Mouse (Mus musculus) ES-E14 (cell line): ENCODE results near the gene Sypl2. TPM values are rescaled to one million over a fixed set of nuclear protein-coding genes. Genes with fewer than 3 reads are reported as not detected.
"Not testable (repeated sequence)": the region's sequence is repeated elsewhere in the genome, so short reads cannot be mapped to it uniquely, and the experiment has no call there.

Experiments
- DNase-seq: peaks from one replicate; pipeline ENCODE4 v3.0.0-alpha.2; 2013; ENCODE audit warnings: low read depth, low spot score
- H3K27ac ChIP-seq: 2 replicates; pipeline ENCODE4 v1.5.1; 2012; ENCODE audit warnings: low read depth, mild to moderate bottlenecking, low read length, moderate library complexity, mixed read lengths; ENCODE audit not compliant: poor library complexity, insufficient read depth, severe bottlenecking
- H3K36me3 ChIP-seq: 2 replicates; pipeline ENCODE4 v1.6.1; 2012; ENCODE audit warnings: mild to moderate bottlenecking, low read length, moderate library complexity, mixed read lengths; ENCODE audit not compliant: control insufficient read depth, poor library complexity, insufficient read depth, severe bottlenecking
- H3K4me1 ChIP-seq, 2 experiments: fragments of 150-350 bp in 1 of 2; sonication (generic) in 1 of 2; 2 replicates each; pipeline ENCODE4 v1.6.1; 2012; ENCODE audit warnings: low read length in 2 of 2, mild to moderate bottlenecking in 1 of 2, mixed read lengths in 1 of 2; ENCODE audit not compliant: control insufficient read depth in 2 of 2, insufficient read depth in 2 of 2, poor library complexity in 1 of 2
- H3K4me3 ChIP-seq, 2 experiments: fragments of 150-350 bp in 1 of 2; sonication (generic) in 1 of 2; 2 replicates each; pipeline ENCODE4 v1.5.1; 2012; ENCODE audit warnings: low read length in 2 of 2, low read depth in 1 of 2, mild to moderate bottlenecking in 1 of 2, mixed read lengths in 1 of 2; ENCODE audit not compliant: insufficient read depth in 1 of 2, poor library complexity in 1 of 2, severe bottlenecking in 1 of 2
- H3K9ac ChIP-seq: 2 replicates; pipeline ENCODE4 v1.6.1; 2012; ENCODE audit warnings: low read depth, mild to moderate bottlenecking, low read length, mixed read lengths; ENCODE audit not compliant: poor library complexity, insufficient read depth, severe bottlenecking
- H3K9me3 ChIP-seq: fragments of 150-350 bp; sonication (generic); 2 replicates; pipeline ENCODE4 v1.6.1; 2012; ENCODE audit warnings: low read depth, mild to moderate bottlenecking, low read length; ENCODE audit not compliant: control insufficient read depth, insufficient read depth
- CHD2 ChIP-seq: IDR thresholded peaks from 2 replicates; pipeline ENCODE4 v1.6.1; 2014; ENCODE audit warnings: mild to moderate bottlenecking, low read depth, low read length, inconsistent platforms
- HCFC1 ChIP-seq: IDR thresholded peaks from 2 replicates; pipeline ENCODE4 v1.6.1; 2012; ENCODE audit warnings: low read length, inconsistent platforms, borderline replicate concordance; ENCODE audit not compliant: insufficient read depth
- MAFK ChIP-seq: IDR thresholded peaks from 2 replicates; pipeline ENCODE4 v1.6.1; 2014; ENCODE audit warnings: mild to moderate bottlenecking, low read depth, low read length, inconsistent platforms; ENCODE audit not compliant: insufficient read depth
- ZC3H11A ChIP-seq: IDR thresholded peaks from 2 replicates; pipeline ENCODE4 v1.6.1; 2012; ENCODE audit warnings: low read depth, mild to moderate bottlenecking, inconsistent platforms, low read length, borderline replicate concordance
- ZNF384 ChIP-seq: IDR thresholded peaks from 2 replicates; pipeline ENCODE4 v1.6.1; 2012; ENCODE audit warnings: low read depth, low read length, inconsistent platforms
- in situ Hi-C, 2 experiments: fragments of 600-800 bp; cut with MboI; formaldehyde crosslinking; loops; one replicate each; pipeline ENCODE4 v1.15.1; 2025; ENCODE audit warnings: low sequenced_read_pairs in 2 of 2, inconsistent platforms in 1 of 2; ENCODE audit not compliant: unreplicated experiment in 2 of 2
- total RNA-seq: library from RNA; depleted of rRNA; stranded (reverse); fragments of 300-350 nt; gene quantifications from 2 replicates; pipeline ENCODE4 v1.2.3, GENCODE M21; 2012

The Sypl2 gene
- total RNA-seq, 1 experiment = 0.62 TPM

DNA sequence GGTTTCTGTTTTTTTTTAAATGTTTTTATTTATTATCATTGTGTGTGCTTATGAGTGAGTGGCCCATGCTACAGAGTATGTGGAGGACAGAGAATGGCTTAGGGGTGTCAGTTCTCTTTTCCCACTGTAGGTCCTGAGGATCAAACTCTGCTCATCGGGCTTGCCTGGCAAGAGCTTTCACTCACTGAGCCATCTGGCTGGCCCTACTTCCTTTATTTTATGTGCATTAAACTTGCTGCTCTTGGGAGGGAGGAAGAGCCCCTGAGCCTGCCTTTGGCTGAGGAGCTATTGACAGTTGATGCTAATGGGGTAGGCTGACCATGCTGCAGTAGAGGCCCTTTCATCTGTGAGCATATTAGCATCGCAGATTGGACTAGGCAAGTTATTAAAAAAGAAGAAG, 20.4 kb upstream of the Sypl2 start:
- in situ Hi-C loops = no loop called here
- Histone ChIP-seq H3K4me1 (no peaks in the 10 kb centered on the region), H3K36me3 (no peaks in the 10 kb centered on the region), H3K9ac (no peak overlapping the region), H3K9me3 (no peaks in the 10 kb centered on the region), H3K27ac (peak overlapping the region; percentile 31; the same call in 1 of the 2 replicates), H3K4me3 (no peak overlapping the region)
- no peak for DNase-seq
- TF ChIP-seq MAFK (no peak), CHD2 (no peak), HCFC1 (no peak), ZNF384 (no peak), ZC3H11A (no peak)

DNA sequence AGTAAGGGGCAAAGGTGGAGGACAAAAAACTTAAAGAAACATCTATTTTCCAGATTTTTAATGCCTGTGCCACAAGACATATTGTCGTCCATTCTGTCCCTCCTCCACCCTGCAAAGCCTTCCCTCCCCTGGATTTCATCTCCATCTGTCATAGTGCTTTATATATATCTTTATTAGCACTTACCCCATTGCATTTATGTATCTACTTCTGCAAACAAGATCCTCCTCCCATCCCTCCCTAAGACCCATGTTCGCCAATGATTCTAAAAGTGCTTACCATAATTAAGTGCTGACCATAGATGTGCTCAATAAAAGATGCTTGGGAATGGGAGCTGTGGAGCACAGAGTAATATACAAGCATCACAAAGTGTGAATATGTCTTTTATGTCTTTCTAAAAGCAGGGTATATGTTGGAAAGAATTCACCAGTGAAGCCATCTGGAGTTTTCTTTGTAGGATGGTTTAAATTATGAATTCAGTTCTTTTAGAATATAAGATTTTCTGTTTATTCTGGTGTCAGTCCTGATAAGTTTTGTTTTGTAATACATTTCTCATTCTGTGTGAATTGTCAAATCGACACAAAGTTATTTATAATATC, 14.9 kb upstream of the Sypl2 start:
- Histone ChIP-seq H3K27ac (no peak overlapping the region), H3K9me3 (no peaks in the 10 kb centered on the region), H3K4me3 (no peak overlapping the region), H3K9ac (no peak overlapping the region), H3K4me1 (peaks cover 0 to 3% of the 10 kb centered on the region in 2 experiments; a peak in 1 of 4 replicates), H3K36me3 (no peaks in the 10 kb centered on the region)
- in situ Hi-C loops = no loop called here
- no peak for TF ChIP-seq MAFK
- no peak for TF ChIP-seq HCFC1
- TF ChIP-seq ZNF384 = no peak
- TF ChIP-seq CHD2 = no peak
- no peak for TF ChIP-seq ZC3H11A
- no peak for DNase-seq

DNA sequence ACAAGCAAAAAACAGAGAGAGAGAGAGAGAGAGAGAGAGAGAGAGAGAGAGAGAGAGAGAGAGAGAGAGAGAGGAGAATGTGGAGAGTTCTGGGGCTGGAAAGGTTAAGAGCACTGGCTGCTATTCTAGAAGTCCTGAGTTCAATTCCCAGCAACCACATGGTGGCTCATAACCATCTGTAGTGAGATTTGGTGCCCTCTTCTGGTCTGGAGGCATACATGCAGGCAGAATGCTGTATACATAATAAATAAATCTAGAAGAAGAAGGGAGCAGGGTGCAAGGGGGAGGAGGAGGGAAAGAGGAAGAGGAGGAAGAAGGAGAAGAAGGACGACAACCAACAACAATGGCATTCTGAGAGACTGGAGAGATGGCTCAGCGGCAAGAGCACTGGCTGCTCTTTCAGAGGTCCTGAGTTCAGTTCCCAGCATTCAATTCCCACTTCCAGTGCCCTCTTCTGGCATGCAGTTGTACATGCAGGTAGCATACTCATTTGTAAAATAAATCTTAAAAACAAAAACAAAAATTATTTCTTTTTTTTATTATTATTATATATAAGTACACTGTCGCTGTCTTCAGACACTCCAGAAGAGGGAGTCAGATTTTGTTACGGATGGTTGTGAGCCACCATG, 11.1 kb upstream of the Sypl2 start:
- H3K4me3 ChIP-seq, H3K4me1 ChIP-seq, H3K9ac ChIP-seq, H3K27ac ChIP-seq, H3K9me3 ChIP-seq, H3K36me3 ChIP-seq, in situ Hi-C loops: not testable (repeated sequence)
- peak; percentile 17 for DNase-seq

DNA sequence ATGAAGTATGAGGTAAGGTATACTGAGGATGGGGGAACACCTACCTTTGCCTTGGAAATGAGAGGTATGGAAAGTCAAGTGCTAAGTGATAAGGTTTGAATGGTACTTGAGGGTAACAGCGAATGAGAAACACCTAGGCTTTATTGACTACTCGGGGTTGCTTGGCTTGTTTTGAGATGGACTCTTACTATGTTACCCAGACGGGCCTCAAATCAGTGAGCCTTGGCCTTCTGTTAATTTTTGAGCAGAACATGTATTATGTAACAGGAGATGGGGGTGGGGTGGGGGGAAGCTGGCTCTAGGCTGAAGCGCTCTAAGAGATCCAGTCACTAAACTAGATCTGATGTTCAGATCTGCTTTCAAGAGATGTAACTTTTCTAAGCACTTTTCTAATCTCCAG, 5.2 kb upstream of the Sypl2 start:
- H3K27ac ChIP-seq = no peak overlapping the region
- in situ Hi-C loops = no loop called here
- DNase-seq = no peak
- no peak overlapping the region for H3K9ac ChIP-seq
- no peak overlapping the region for H3K4me3 ChIP-seq
- H3K36me3 ChIP-seq = no peaks in the 10 kb centered on the region
- no peak for TF ChIP-seq HCFC1
- no peak for TF ChIP-seq ZC3H11A
- no peak for TF ChIP-seq ZNF384
- no peak for TF ChIP-seq MAFK
- no peak for TF ChIP-seq CHD2
- peaks cover 0 to 6% of the 10 kb centered on the region in 2 experiments; a peak in 1 of 4 replicates for H3K4me1 ChIP-seq
- H3K9me3 ChIP-seq = no peaks in the 10 kb centered on the region

DNA sequence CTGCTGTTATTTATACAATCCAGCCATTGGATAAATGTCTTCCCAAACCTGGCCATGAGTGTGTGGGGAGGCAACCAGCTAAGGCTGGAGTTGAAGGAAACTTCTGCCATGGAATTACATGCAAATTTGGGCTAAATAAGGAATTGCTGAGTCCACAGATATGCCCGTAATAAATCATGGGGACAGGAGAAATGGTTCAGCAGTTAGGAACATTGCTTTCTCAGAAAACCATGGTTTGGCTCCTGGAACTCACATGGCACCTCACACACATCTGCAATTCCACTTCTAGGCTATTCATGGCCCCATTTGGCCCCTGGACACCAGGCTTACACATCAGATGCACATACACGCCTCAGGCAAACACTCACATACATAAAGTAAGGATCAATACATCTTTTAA, 1.1 kb upstream of the Sypl2 start:
- Histone ChIP-seq H3K4me1 (peaks cover 0 to 6% of the 10 kb centered on the region in 2 experiments; a peak in 1 of 4 replicates), H3K27ac (no peak overlapping the region), H3K9me3 (no peaks in the 10 kb centered on the region), H3K9ac (no peak overlapping the region), H3K4me3 (no peak overlapping the region), H3K36me3 (no peaks in the 10 kb centered on the region)
- no peak for DNase-seq
- in situ Hi-C loops = no loop called here
- TF ChIP-seq MAFK (no peak), ZC3H11A (no peak), CHD2 (no peak), HCFC1 (no peak), ZNF384 (no peak)
